Mouse (Mus musculus): Measurements from ENCODE around the gene Bdp1.
A peak's percentile ranks its signal among the peaks of the same experiment; 100 is the strongest.

DNA sequence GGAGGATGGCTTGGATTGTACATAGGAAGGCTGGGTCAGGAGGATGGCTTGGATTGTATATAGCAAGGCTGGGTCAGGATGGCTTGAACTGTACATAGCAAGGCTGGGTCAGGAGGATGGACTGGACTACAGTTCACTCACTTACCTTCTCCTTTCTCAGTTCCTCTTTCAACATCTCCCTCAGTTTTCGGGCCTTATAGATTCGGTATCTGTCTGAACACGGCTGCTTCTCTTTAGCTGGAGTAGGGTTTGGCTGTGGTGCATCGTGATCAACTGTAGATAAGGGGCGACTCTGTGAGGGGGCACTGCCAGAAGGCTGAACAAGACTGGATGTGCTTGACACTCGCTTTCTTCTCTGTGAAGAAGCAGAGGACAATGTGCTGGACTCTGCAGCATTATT, 5.1 kb downstream of the Bdp1 start:
- no peak for TF ChIP-seq CHD2 (IDR thresholded peaks at IDR 0.05; ENCODE audit: low read length)
- no peak for TF ChIP-seq CTCF (IDR thresholded peaks at IDR 0.05 in 2 of 3, conservative IDR thresholded peaks at IDR 0.05 in 1 of 3; ENCODE audit: control insufficient read depth in 1 of 3, insufficient read depth in 1 of 3, low read depth in 2 of 3, low read length in 3 of 3, poor library complexity in 1 of 3, severe bottlenecking in 1 of 3)
- TF ChIP-seq USF1 (IDR thresholded peaks at IDR 0.05; ENCODE audit: low read depth, low read length), result no peak
- TF ChIP-seq ETS1 (IDR thresholded peaks at IDR 0.05; ENCODE audit: low read depth, low read length), result 0 out of 2 replicates have a peak, but pooled peaks have one; percentile 32
- no peak for TF ChIP-seq POLR2A (IDR thresholded peaks at IDR 0.05; ENCODE audit: control insufficient read depth in 1 of 2, insufficient read depth in 1 of 2, low read depth in 1 of 2, low read length in 2 of 2, poor library complexity in 1 of 2)
- TF ChIP-seq EP300 (IDR thresholded peaks at IDR 0.05; ENCODE audit: low read depth in 1 of 2, low read length in 2 of 2), result peak; percentile 59 to 77
- no peak for TF ChIP-seq POLR2AphosphoS2 (IDR thresholded peaks at IDR 0.05; ENCODE audit: low read length)
- no peak for TF ChIP-seq NELFE (IDR thresholded peaks at IDR 0.05; ENCODE audit: low read depth, low read length)
- no peak for TF ChIP-seq USF2 (IDR thresholded peaks at IDR 0.05; ENCODE audit: borderline replicate concordance in 1 of 2, insufficient read depth in 1 of 2, low read depth in 1 of 2, low read length in 2 of 2)
- no peak for TF ChIP-seq UBTF (IDR thresholded peaks at IDR 0.05; ENCODE audit: borderline replicate concordance, insufficient read depth, low read depth, low read length)
- TF ChIP-seq RCOR1 (IDR thresholded peaks at IDR 0.05; ENCODE audit: low read depth, low read length), result no peak; the same call in 1 of the 2 replicates
